Mouse (Mus musculus) right cerebral cortex, adult 18-20 months (tissue): ENCODE measurements around the gene Nav3.

Experiments
- DNase-seq: peaks from one replicate; pipeline ENCODE4 v3.0.0; 2022; ENCODE audit warnings: mixed read lengths

Nav3 gene

DNA sequence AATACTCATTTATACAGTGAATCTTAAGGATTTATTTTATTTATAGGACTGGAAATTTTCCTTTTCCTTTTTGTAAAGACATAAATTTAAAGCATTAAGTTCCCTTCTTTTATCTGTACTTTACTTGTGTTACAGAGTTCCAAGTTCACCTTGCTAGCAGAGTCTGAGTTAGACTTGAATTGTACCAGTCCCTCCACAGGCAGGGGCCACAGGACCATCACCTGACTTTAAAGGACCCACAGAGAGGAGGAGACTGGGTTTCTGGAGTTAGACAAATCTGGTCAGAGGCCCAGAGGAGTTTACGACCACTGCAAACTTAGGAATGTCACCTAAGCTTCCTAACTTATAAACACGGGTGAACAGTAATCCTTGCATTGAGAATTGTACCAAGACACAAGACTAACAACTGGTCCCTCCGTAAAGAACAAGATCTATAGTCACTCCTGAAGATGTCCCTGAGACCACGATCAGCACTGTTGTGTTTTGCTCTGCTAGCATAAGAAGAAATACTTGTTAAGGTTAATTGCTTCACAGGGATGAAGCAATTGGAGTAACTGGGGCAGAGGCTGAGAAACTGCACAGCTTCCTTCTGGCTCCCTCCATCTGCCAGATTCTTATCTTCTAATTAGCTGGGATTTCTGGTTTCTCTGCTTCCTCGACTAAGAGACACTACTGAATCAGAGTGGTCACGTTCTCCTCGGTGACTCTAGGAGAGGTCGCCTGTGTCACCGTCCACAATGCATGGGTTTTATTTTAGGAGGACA, 550.2 kb downstream of the Nav3 start:
- DNase-seq, result no peak

DNA sequence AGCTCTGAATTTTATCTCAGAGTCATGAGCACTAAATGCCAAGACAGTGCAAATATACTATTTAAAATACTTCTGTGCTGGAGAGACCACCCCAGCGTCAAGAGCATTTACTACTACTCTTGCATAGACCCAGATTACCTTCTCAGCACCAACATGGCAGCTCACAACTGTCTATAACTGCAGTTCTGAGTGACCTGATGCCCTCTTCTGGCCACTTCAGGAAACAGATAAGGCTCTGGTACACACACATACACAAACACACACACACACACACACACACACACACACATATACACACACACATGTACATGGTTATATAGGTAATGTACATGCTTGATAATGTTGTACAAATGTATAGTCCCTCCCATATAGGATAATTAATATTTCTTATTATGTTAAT, 551.2 kb downstream of the Nav3 start:
- DNase-seq, result no peak

DNA sequence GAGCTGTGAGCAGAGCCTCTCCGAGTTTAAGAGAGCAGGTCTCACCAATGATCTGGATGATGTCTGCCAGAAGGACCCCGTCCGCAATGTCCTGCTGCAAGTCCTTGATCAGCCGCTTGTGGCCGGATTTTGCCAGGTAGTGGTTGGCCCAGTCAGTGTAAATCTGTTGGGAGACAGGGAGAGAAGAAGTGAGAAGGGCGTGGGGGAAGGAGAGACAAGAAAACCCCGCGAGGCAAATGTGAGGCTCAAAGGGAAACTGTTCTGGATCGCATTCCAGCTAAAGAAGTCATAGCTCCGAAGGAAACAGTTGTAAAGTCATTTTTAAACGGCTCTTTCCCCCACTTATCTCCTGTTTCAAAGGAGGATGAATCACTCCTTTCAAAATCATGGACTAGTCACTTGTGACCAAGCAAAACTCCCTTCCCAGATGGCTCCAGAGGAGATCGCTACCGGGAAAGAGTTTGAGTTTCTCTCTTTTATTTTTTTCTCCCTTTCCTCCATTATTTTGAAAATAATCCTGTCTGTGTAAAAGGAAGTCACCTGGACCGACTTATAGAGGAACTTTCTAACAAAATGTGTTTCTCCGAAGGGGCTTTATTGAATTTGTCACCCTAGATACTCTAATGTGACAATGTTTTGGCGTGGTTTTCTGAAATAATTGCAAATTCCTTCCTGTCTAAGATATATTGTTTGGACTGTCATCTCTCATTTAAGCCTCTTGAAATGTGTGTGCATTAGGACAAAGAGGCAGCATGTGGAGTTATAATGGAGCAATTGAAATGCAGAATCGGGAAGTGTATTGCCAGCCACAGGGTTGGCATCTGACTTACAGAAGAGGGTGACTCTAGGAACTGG, 552.1 kb downstream of the Nav3 start:
- peak; percentile 54 for DNase-seq

DNA sequence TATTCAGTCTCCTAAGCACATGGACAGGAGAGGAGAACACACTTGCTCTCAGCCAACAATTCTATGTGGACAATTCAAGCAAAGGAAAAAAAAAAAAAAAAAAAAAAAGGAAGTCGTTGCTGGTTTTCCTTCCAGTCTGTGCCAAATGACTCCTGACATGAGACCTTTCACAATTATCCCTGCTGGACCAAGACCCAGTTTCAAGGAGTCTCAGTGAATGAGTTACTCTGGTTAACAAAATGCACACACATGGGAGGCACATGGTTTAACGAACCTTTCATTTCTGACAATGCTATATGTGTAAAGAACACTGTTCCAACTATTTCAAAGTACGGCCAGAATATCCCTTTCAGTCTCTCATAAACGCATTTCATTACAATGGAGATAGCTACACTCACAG, 552.8 kb downstream of the Nav3 start:
- no peak for DNase-seq

DNA sequence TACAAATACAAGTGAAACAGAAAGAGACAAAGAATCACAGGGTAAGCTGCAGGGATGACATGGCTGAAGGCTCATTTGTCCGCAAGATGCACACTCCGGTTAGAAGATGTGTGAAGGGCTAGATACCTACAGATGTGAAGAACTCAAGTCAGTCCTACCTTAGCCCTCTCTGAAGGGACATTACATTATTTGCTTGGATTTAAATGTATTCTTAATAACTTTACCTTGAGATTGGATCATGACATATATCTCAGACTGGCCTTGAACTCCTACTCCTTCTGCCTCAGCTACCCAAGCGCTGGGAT, 566.9 kb downstream of the Nav3 start:
- no peak for DNase-seq

DNA sequence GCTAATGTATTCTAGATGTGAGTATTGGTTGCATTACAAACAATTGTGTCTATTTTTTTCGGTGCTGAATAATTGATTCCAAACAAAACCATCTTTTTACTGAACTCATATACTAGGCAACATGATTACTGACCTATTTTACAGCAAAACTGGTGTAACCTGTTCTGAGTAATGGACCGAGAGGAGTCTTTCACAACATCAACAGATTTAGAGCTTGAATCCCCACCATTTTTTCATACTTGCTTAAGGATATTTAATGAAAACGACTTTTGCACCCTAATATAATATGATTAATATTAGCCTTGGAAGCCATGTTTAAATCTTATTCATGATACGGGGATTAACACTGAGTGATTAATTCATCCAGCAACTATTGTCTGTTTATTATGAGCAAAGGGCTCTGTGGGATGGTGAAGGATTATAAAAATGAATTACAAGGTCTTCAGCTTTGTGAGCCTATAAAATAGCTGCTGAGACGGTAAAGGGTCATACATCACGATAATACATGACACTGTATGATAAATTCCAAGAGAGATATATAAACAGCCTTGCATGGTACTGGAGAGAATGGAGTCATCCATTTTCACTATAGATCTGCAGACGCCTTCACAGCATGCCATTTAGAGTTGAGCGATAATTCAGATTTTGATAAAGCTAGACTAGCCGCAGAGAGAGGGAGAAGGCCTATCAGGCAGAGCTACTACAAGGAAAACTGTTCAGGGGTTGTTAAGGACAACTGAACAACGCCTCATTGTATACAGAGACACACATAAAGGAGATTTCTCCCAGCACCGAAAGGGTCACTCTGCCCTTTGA, 567.4 kb downstream of the Nav3 start:
- no peak for DNase-seq

DNA sequence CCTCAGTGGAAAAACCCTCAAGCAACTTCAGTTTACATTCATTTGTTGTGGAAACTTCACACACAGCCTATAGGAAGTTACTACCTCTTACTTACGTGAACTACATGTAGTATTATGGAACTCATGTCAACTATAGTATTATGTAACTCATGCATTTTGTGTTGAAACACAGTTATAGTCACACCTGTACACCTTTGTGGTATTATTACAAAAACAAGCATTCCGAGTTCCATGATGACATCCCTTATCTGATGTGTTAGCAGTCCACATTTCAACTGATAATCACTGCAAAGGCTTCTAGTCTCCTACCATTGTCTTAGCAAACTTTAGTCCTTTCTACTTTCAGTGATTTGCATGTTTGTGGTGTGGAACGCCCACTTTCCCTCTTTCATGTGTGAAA, 568.8 kb downstream of the Nav3 start:
- DNase-seq, result no peak

DNA sequence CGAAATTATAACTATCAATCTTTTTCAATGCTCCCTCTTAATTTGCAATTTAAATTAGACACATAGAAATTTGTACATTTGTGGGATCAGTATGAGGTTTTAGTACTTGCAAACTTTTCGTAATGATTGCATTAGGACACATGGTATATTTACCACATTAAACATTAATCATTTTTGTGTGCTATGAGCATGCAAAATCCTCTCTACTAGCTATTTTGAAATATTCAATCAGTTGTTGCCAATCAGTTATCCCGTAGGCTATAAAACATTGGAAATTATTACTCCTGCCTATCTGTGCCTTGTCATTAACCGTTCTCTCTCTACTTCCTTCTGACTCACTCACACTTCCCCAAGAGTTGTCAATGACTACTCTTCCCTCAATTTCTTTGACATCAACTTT, 579.9 kb downstream of the Nav3 start:
- DNase-seq, result no peak

DNA sequence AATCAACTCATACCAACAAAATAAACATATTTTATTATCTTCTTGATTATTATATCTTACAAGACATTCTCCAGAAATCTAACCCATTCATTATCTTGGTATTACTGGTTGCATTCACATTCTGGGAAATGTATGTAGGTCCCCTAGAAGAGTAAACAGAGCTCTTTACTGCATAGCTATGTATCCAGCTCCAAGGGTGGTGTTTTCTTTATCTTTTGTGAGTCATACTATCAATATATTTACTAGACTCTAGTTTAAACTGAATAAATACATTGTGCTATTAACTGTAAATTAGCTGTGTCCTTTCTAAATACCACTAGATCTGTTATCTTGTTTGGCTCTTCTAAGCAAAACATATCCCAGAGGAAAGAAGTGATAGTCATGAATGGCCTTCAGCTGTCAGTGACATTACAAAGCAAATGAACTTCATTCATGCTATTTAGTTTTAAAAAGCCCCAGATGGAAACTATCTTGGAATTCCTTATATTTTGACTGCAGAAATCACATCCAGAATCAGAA, 580.6 kb downstream of the Nav3 start:
- no peak for DNase-seq

DNA sequence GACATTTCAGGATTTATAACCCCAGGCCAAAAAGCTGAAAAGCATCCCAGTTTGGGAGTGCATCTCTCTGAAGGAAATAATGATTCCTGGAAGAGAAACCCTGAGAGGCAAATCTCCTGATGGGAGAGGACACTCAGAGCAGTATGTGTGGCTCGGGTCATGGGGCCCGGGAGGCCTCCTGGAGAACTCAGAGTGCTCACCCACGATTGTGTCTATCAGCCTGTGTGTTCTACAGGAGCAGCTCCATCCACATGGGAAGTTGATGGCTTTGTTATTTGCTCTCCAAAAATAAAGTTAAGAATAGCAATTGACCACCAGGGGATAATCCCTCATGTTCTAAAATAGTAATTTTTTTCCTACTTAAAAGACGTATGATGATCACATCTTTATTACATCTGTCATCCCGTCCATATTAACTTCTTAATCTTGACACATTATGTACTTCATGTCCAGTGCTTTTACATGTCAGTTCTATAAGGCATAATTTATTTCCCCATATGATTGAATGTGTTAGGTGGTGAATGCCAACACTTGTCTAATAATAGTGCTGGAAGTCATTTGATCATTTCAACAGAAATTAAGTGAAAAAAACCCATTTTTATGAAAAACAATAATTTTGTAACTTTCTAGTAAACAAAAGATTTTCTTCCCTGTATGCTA, 581.2 kb downstream of the Nav3 start:
- DNase-seq, result no peak

DNA sequence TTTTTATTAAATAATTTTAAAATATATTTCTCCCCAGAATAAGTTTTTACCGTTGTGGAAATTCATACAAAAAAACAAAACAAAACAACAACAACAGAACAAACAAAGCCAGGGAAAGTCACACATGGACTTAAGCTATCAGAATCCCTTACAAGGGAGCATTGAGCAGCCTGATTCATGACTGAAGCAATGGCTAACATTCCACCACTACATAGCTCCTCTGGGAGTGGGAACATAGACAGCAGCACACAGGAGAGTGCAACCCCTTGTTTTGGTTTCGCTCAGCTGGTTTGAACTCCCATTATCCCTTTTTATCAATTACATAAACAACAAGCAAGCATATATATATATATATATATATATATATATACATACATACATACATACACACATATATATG, 589.9 kb downstream of the Nav3 start:
- no peak for DNase-seq

DNA sequence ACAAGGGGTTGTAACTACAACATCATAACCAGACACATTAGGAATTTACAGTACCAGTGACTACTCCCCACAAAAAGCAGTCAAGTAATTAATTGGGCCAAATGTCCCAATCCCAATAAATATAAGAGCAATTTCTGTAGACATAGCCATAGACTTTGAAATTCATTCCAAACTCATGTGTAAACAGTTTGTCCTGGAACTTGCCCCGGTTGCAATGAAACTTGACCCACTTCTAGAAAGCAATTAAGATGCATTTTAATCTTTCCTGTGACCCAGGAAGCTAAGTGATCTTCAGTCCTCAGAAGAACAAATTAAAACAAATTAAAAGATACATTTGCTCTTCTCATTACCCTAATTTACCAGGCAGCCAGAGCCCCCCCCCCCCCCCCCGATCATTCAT, 590.6 kb downstream of the Nav3 start:
- no peak for DNase-seq

DNA sequence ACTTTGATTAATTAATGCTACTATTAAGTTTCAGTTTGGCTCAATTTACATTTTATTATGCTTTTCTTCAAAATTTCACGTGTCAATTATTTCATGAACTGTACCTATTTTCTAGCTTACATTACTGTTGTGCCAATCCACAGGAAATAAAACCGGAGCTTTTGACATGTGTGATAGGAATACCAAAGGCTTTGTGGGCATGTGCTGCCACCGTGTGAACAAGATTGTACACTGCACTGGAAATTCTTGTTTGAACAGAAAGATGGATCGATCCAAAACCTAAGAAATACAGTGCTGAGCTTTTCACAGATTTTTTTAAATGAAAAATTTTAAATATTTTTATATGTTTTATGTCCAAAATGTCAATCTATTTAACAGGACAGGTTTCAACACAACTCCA, 591.3 kb downstream of the Nav3 start:
- peak; percentile 50 for DNase-seq

DNA sequence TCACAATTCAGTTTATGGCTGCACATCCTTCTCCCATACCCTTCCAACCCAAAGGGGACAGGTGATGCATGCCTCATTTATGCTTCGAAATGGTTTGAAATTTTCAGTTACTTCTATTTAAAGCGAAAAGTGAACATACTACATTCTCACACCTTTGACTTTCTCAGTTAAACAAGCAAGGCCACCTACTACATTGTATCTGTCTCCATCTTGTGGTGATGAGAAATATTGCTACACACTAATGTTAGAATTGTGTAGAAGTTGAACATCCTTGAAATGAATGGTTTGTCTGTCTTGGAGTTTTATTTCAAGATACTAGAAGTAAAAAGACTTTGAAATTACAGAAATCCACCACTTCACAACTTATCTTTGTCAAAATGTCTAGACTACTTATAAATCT, 594.7 kb downstream of the Nav3 start:
- DNase-seq, result no peak

DNA sequence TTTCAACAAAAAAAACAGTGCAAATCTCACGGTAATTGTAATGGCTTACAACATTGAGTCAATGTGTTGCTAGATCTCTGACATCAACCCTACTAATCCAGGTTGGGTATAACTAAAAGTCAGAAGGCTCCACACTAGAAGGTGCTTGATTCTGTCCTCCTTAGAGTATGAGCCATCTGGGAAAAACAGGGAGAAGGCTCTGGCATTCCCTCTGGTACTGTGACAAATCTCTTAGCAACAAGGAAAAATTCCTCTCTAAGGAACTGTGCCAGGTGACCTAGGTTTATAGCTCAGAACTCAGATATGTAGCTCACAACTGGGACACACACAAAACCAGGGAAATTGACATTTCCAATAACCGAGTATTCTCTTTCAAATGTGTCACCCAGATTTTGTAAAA, 597.4 kb downstream of the Nav3 start:
- no peak for DNase-seq

DNA sequence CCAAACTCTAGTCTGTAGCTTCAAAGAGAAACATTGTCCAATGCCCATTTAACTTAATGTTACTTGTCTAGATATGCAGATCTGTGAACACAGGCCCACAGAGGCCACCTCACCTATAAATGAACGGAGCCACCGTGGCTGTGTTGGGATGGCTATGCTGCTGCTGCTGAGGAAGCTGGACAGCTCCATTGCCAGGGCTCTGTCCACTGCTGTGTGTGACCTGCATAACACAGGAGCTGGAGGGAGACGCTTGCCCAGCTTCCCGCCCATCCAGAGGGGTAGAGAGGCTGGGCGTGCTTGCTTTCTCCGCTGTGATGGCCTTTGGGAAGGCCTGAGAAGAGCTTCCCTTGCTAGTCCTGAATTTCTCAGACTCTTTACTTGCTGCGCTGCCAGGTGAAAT, 603.6 kb downstream of the Nav3 start:
- DNase-seq, result no peak

DNA sequence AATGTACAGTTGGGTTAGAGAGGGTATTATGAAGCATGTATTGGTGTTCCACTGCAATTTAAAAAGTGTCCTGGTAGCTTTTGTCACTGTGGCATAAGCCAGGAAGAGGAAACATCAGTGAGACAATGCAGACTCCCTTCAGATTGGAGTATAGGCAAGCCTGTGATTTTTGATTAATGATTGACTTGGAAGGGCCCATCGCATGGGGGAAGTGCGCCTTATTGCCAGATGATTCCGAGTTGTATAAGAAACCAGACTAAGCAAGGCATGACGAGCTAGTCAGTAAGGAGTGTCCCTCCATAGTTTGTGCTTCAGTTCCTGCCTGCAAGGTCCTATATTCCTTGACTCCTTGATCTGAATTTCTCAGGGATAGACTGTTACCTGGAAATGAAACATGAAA, 608.4 kb downstream of the Nav3 start:
- DNase-seq, result no peak

DNA sequence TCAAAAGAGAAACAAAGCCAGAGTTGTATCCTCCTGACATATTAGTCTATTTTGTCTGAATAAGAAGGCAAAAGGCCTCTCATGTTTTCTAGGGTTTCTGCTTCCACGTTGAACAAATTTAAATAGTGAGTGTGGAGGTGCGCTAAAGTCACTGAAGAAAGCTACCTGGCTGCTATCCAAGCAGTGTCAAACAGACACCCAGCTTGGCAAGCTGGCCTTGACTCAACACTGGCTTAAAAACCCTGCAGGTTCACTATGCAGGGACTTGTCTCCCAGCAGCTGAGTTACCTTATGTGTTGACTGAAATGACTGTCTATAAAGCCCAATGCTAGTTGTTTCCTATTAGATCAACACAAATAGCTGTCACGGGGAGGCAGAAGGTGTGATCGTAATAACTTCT, 612.3 kb downstream of the Nav3 start:
- no peak for DNase-seq

DNA sequence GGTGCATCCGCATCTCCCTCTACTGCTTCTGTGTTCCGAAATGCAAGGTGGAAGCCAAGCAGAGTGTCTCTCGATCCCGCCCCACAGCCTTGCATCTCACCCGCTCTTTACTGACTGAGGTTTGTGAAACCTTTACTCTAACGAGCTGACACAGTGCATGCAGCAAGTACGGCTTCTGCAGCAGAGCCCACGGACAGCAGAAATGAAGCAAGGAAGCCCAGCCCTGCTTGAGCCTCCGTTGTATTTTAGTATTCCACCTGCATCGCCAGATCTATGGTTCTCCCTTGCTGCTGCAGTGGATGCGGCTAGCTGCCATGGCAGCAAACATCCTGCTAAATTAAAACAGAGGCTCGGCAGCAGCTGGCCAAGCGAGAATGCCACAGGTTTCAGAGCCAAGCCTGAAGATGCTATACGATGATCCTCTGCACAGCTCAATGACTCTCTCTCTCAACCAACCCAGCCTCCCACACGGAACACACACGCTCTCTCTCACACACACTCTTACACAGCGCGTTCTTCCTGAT, 623.2 kb downstream of the Nav3 start:
- DNase-seq, result peak; percentile 70

DNA sequence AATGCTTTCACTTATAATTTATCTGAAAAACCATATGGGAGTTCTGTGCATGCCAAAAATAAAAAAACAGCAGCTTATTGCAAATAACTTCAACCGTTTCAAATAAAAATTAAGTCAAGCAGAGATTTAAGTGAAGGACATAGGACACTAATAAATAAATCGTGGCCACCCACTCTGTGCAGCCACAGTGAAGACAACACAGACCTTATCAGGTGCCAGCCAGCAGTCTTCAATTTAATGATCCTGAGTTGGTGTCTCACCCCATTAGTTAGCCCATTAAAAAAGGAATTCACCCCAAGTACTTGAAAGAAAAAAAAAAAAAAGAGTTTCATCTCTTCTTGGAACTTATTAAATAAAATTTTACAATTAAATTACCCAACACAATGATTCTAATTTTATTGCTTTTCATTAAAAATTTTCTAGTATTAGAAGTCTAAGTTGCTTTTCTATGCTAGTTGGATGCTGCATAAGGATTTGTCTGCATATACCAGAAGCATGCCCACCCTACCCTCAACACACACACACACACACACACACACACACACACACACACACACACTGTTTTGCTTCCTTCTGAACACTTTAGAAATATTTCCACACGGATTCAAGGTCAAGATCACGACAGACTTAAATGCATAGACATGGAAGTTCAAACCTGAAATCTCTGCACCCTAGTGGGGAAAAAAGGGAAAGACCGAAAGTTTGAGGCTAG, 649.1 kb downstream of the Nav3 start:
- no peak for DNase-seq

DNA sequence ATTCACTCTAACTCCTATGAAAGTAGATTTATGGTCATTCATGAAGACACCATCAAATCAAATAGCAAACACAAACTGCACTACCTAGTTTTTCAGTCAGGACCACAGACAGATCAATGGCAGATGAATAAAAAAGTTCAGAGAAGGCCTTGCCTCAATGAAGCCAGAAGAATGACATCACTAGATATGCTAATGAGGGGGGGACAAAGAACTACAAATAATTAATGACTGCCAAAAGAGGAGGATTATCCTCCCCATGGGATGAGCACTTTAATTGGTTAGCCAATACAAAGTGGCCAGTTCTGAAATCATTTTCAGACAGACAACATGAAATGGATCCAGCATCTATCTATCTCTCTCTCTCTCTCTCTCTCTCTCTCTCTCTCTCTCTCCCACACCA, 652.6 kb downstream of the Nav3 start:
- DNase-seq, result no peak

DNA sequence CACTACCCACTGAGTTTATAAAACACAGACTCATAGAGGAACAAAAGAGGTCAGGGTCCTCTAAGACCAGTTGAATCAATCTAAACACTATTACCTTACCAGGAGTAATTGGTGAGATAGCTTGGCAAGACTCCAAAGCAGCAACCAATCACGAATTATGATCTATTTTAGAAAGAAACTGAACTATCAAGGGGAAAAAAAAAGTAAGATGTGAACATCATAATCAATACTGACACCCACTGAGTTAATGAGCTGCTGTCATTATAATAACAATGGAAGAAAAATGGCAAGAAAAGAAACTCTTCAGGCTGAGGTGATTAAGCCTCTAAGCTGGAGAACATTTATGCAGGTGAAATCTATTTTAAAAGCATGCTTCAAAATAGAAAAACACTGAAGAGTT, 653.8 kb downstream of the Nav3 start:
- DNase-seq, result no peak
